Comparison of ENCODE assay signal across 8 mouse cellular contexts in genomic region chr16:43506189-43506751, GRCm38 (mm10).
DNase-seq lines count a peak whose midpoint lies in the region; ATAC-seq and TF ChIP-seq lines count a peak whose summit lies in the region.

No protein-coding gene starts in this region.

- H3K27ac ChIP-seq in layer of hippocampus, adult 2 months = peak overlapping the region; percentile 99
- H3K27ac ChIP-seq in embryonic facial prominence, embryonic 10.5 days (replicated peaks) = peak overlapping the region; percentile 64
- H3K27ac ChIP-seq in hindbrain, embryonic 11.5 days (ENCODE audit: low read depth, low read length) = peak overlapping the region; percentile 2
- H3K27ac ChIP-seq in neural tube, embryonic 12.5 days = peak overlapping the region; percentile 47; the same call in 1 of the 2 replicates

- H3K9me3 ChIP-seq in embryonic facial prominence, embryonic 10.5 days = no peaks in the 10 kb centered on the region
- H3K9me3 ChIP-seq in hindbrain, embryonic 11.5 days (ENCODE audit: control insufficient read depth, low read length) = no peaks in the 10 kb centered on the region
- H3K9me3 ChIP-seq in neural tube, embryonic 12.5 days = no peaks in the 10 kb centered on the region

- H3K27me3 ChIP-seq in embryonic facial prominence, embryonic 10.5 days (replicated peaks; ENCODE audit: low read depth, poor library complexity, severe bottlenecking) = peaks cover 29% of the 10 kb centered on the region
- H3K27me3 ChIP-seq in hindbrain, embryonic 11.5 days (ENCODE audit: control insufficient read depth, insufficient read depth, low read length) = no peaks in the 10 kb centered on the region
- no peaks in the 10 kb centered on the region for H3K27me3 ChIP-seq in neural tube, embryonic 12.5 days (replicated peaks)

- H3K4me3 ChIP-seq in layer of hippocampus, adult 2 months = peak overlapping the region; percentile 72
- H3K4me3 ChIP-seq in embryonic facial prominence, embryonic 10.5 days = peak overlapping the region; percentile 58
- H3K4me3 ChIP-seq in hindbrain, embryonic 11.5 days (ENCODE audit: low read depth, low read length) = peak overlapping the region; percentile 51
- peak overlapping the region; percentile 32 for H3K4me3 ChIP-seq in neural tube, embryonic 12.5 days

- no peaks in the 10 kb centered on the region for H3K36me3 ChIP-seq in embryonic facial prominence, embryonic 10.5 days (replicated peaks)
- H3K36me3 ChIP-seq in hindbrain, embryonic 11.5 days (ENCODE audit: control insufficient read depth, insufficient read depth, low read length) = no peaks in the 10 kb centered on the region
- no peaks in the 10 kb centered on the region for H3K36me3 ChIP-seq in neural tube, embryonic 12.5 days

- ATAC-seq in hindbrain, embryonic 11.5 days (ENCODE audit: low FRiP score) = no peak
- ATAC-seq in neural tube, embryonic 12.5 days (ENCODE audit: low FRiP score, low read depth) = no peak
- ATAC-seq in erythroblast, adult 5-6 weeks (replicated peaks; ENCODE audit: low FRiP score, poor library complexity, severe bottlenecking) = no peak

- peak overlapping the region; percentile 54 for H3K9ac ChIP-seq in hindbrain, embryonic 11.5 days (ENCODE audit: low read depth, low read length)
- H3K9ac ChIP-seq in neural tube, embryonic 12.5 days = peak overlapping the region; percentile 64

- WGBS in embryonic facial prominence, embryonic 10.5 days = 16% methylated on average over 9 of the region's 9 CpGs
- WGBS in hindbrain, embryonic 11.5 days = 26% methylated on average over 9 of the region's 9 CpGs
- WGBS in neural tube, embryonic 12.5 days = 34% methylated on average over 9 of the region's 9 CpGs

- peak overlapping the region; percentile 56 for H3K4me2 ChIP-seq in hindbrain, embryonic 11.5 days (replicated peaks; ENCODE audit: low read depth, low read length)
- peak overlapping the region; percentile 72 for H3K4me2 ChIP-seq in neural tube, embryonic 12.5 days (replicated peaks)

- no peak for DNase-seq in layer of hippocampus, adult 2 months (ENCODE audit: low spot score in 2 of 2)
- DNase-seq in layer of hippocampus, adult 18-20 months (ENCODE audit: low spot score in 2 of 2) = no peak
- DNase-seq in embryonic facial prominence, embryonic 10.5 days (ENCODE audit: low spot score) = peak; percentile 21
- DNase-seq in hindbrain, embryonic 11.5 days (ENCODE audit: low spot score) = peak; percentile 17
- DNase-seq in right cerebral cortex, postnatal 4 days = no peak
- DNase-seq in kidney, adult 11 months = no peak

- TF ChIP-seq CTCF in layer of hippocampus, adult 2 months (conservative IDR thresholded peaks at IDR 0.05) = no peak

- H3K4me1 ChIP-seq in embryonic facial prominence, embryonic 10.5 days = peaks cover 30% of the 10 kb centered on the region
- peaks cover 8% of the 10 kb centered on the region for H3K4me1 ChIP-seq in hindbrain, embryonic 11.5 days (replicated peaks; ENCODE audit: control insufficient read depth, insufficient read depth, low read length)
- H3K4me1 ChIP-seq in neural tube, embryonic 12.5 days = peaks cover 31% of the 10 kb centered on the region

Comparison
In these comparisons a context has a peak if more than half of its experiments do, and no peak if none do; other contexts are left out.
1. DNase-seq: peak in embryonic facial prominence, embryonic 10.5 days (single experiment) and hindbrain, embryonic 11.5 days (single experiment); none in layer of hippocampus, adult 2 months (0 of 2), layer of hippocampus, adult 18-20 months (0 of 2), right cerebral cortex, postnatal 4 days (single experiment) and kidney, adult 11 months (single experiment).
2. H3K27ac ChIP-seq: peak in every context shown above with its lines; median percentile 99 in layer of hippocampus, adult 2 months; 64 in embryonic facial prominence, embryonic 10.5 days; 47 in neural tube, embryonic 12.5 days; 2 in hindbrain, embryonic 11.5 days.
3. Peak in every context shown above with its lines, with median percentiles within 50 percentile points of each other: H3K4me3 ChIP-seq.